Mouse (Mus musculus) layer of hippocampus, adult 11-12 months (tissue): ENCODE results near the gene Lrrc71.
A peak's percentile ranks its signal among the peaks of the same experiment; 100 is the strongest.

Experiments
- DNase-seq: peaks from one replicate; pipeline ENCODE4 v3.0.0; 2022; ENCODE audit warnings: low spot score

Gene Lrrc71

GRCm38 (mm10) chr3:87763683-87764289 lies 15.4 kb upstream of the Lrrc71 start:
- DNase-seq = peak; percentile 79

- no peak for DNase-seq
Observed at GRCm38 (mm10) chr3:87763202-87763601, 14.8 kb upstream of the Lrrc71 start.

GRCm38 (mm10) chr3:87761408-87762375 lies 13.3 kb upstream of the Lrrc71 start:
- DNase-seq = no peak

GRCm38 (mm10) chr3:87758641-87759040 lies 10.2 kb upstream of the Lrrc71 start:
- DNase-seq = no peak

- no peak for DNase-seq
Observed at GRCm38 (mm10) chr3:87756488-87756887, 8.1 kb upstream of the Lrrc71 start.

GRCm38 (mm10) chr3:87755964-87756363 lies 7.5 kb upstream of the Lrrc71 start:
- peak; percentile 79 for DNase-seq

GRCm38 (mm10) chr3:87753829-87754228 lies 5.4 kb upstream of the Lrrc71 start:
- no peak for DNase-seq

GRCm38 (mm10) chr3:87752567-87752966 lies 4.1 kb upstream of the Lrrc71 start:
- no peak for DNase-seq

- no peak for DNase-seq
Observed at GRCm38 (mm10) chr3:87749977-87750376, 1.6 kb upstream of the Lrrc71 start.

- DNase-seq = peak; percentile 74
Observed at GRCm38 (mm10) chr3:87749036-87749435, 611 bp upstream of the Lrrc71 start.

- no peak for DNase-seq
Observed at GRCm38 (mm10) chr3:87745036-87745659, 3.3 kb downstream of the Lrrc71 start.

- DNase-seq = no peak
Observed at GRCm38 (mm10) chr3:87743927-87744326, 4.5 kb downstream of the Lrrc71 start.

- DNase-seq = no peak
Observed at GRCm38 (mm10) chr3:87742735-87743134, 5.7 kb downstream of the Lrrc71 start.

- no peak for DNase-seq
Observed at GRCm38 (mm10) chr3:87742013-87742412, 6.4 kb downstream of the Lrrc71 start.

GRCm38 (mm10) chr3:87738906-87739305 lies 9.5 kb downstream of the Lrrc71 start:
- DNase-seq = no peak

GRCm38 (mm10) chr3:87735335-87735734 lies 13.1 kb downstream of the Lrrc71 start:
- DNase-seq = no peak

- no peak for DNase-seq
Observed at GRCm38 (mm10) chr3:87733984-87734761, 14.3 kb downstream of the Lrrc71 start.

- no peak for DNase-seq
Observed at GRCm38 (mm10) chr3:87733098-87733497, 15.3 kb downstream of the Lrrc71 start.

GRCm38 (mm10) chr3:87728696-87729095 lies 19.7 kb downstream of the Lrrc71 start:
- no peak for DNase-seq

- no peak for DNase-seq
Observed at GRCm38 (mm10) chr3:87726191-87726590, 22.2 kb downstream of the Lrrc71 start.

GRCm38 (mm10) chr3:87725396-87726160 lies 22.8 kb downstream of the Lrrc71 start:
- no peak for DNase-seq
